Mouse (Mus musculus) spleen, adult 2 months (tissue): Measurements from ENCODE around the gene Poldip3.

ENCODE experiments used
- CTCF ChIP-seq: fragments of 200-500 bp; IDR thresholded peaks from 2 replicates; pipeline ENCODE4 v1.5.1; 2011; ENCODE audit warnings: mild to moderate bottlenecking, inconsistent platforms; ENCODE audit not compliant: insufficient read depth, insufficient read length, insufficient replicate concordance; ENCODE audit errors: extremely low read depth
- POLR2A ChIP-seq: fragments of 200-500 bp; IDR thresholded peaks from 2 replicates; pipeline ENCODE4 v1.6.1; 2011; ENCODE audit warnings: low read depth, low read length, inconsistent platforms

DNA sequence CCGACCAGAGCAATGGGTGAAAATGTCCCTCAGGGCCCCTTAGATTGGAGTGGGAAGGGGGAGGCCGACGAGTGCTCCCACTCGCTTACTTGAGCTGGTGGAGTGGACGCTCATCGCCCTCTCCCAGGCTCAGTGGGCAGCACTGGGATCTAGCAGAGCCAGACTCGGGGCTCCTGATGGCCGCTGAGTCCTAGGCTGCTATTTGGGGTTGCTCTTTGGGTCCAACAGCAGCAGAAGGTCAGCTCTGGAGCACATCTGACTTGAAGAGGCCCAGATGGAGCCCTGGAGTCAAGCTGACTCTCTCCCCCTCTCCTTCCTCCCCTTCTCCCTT, 48.9 kb downstream of the Poldip3 start:
- TF ChIP-seq CTCF (no peak), POLR2A (no peak)
